Mouse (Mus musculus): ENCODE measurements around the gene Med14.

DNA sequence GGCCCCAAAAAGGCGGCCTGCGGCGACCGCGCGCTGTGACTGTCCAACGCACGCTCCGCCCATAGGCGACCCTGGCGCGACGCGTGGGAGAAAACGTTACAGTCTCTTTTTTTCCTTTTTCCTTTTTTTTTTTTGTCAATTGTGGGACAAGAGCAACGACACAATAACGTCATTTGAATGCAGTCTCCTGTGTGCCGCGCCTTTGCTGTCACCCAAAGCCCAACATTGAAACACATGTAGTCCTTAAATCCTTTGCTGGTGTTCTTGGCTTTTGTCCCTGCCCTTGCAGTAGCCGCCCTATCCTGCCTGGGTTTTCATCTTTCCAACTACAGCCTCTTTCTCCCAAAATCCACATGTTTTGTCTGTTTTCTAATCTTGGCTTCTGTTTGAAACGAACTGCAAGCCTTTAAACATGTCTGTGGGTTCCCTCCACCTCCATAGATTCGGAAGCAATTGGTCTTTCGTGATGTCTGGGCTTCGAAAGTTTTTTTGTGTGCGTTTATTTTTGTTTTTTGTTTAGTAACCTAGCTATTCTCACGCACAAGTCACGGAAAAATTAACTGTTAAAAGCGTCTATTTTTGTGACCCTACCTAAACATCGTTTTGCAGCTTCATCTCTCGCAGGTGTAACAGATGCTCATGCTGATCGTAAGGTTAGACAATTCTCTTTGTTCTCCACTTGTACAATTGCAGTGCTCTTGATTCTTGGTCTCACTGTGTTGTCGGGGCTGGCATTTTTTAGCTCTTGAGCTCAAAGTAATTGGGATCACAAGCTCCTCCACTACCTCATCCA lies 657 bp upstream of the Med14 start:
- TF ChIP-seq CTCF (IDR thresholded peaks at IDR 0.05; ENCODE audit: insufficient read depth, low read length) (no peak), POLR2A (IDR thresholded peaks at IDR 0.05; ENCODE audit: borderline replicate concordance, extremely low read depth, low read depth, low read length) (no peak)

All from lung, adult 2 months (tissue).